Mouse (Mus musculus) heart, adult 2 months (tissue): Measurements from ENCODE around the gene Bst1. TPM values are rescaled to one million over a fixed set of nuclear protein-coding genes. Genes with fewer than 3 reads are reported as not detected.

Experiments
- DNase-seq, 2 experiments: peaks; one replicate each; pipeline ENCODE4 v3.0.0; 2021
- H3K27ac ChIP-seq: fragments of 200-600 bp; 2 replicates; pipeline ENCODE4 v1.8.1; 2022
- H3K27me3 ChIP-seq: fragments of 200-500 bp; 2 replicates; pipeline ENCODE4 v1.6.1; 2012; ENCODE audit warnings: mild to moderate bottlenecking, low read length, inconsistent platforms, mixed read lengths; ENCODE audit not compliant: control insufficient read depth, insufficient read depth
- H3K36me3 ChIP-seq: fragments of 200-500 bp; 2 replicates; pipeline ENCODE4 v1.6.1; 2012; ENCODE audit warnings: low read length, inconsistent platforms; ENCODE audit not compliant: control insufficient read depth, insufficient read depth
- H3K4me1 ChIP-seq: fragments of 200-500 bp; 2 replicates; pipeline ENCODE4 v1.6.1; 2011; ENCODE audit warnings: low read length; ENCODE audit not compliant: control insufficient read depth, insufficient read depth
- H3K4me3 ChIP-seq: fragments of 200-600 bp; 2 replicates; pipeline ENCODE4 v1.8.1; 2022
- H3K79me2 ChIP-seq: fragments of 200-500 bp; replicated peaks from 2 replicates; pipeline ENCODE4 v1.6.1; 2012; ENCODE audit warnings: mild to moderate bottlenecking, inconsistent platforms, low read length, moderate library complexity, mixed read lengths; ENCODE audit not compliant: control insufficient read depth, insufficient read depth
- H3K9ac ChIP-seq: fragments of 200-500 bp; 2 replicates; pipeline ENCODE4 v1.6.1; 2012; ENCODE audit warnings: low read depth, mild to moderate bottlenecking, control low read depth, inconsistent platforms, low read length, mixed read lengths
- CTCF ChIP-seq: fragments of 200-600 bp; IDR thresholded peaks from 2 replicates; pipeline ENCODE4 v1.8.1; 2022; ENCODE audit warnings: antibody characterized with exemption, mild to moderate bottlenecking, moderate library complexity
- EP300 ChIP-seq: fragments of 200-500 bp; IDR thresholded peaks from 2 replicates; pipeline ENCODE4 v1.6.1; 2011; ENCODE audit warnings: low read depth, low read length, control low read depth; ENCODE audit not compliant: insufficient read depth
- POLR2A ChIP-seq: fragments of 200-500 bp; IDR thresholded peaks from 2 replicates; pipeline ENCODE4 v1.6.1; 2011; ENCODE audit warnings: mild to moderate bottlenecking, low read depth, low read length, control low read depth; ENCODE audit not compliant: insufficient read depth
- WGBS: fragments of 180-500 bp; shearing (Covaris S2); methylation state at CpG from one replicate; pipeline ENCODE4 v1.1.7; 2018; 5-methylcytosine and 5-hydroxymethylcytosine counted together
- intact Hi-C: fragments of 180-260 bp; cut with DNase I; formaldehyde crosslinking; loops from one replicate; pipeline ENCODE4 v1.15.1; 2025
- long read RNA-seq: library from polyadenylated mRNA; stranded (forward); transcript quantifications from one replicate; pipeline ENCODE4 v2.0.0, GENCODE M21; 2021
- polyA plus RNA-seq: library from polyadenylated mRNA; depleted of rRNA; stranded (reverse); fragments of >200 nt; gene quantifications from 2 replicates; pipeline ENCODE4 v1.2.3, GENCODE M21; 2012; rRNA removed
- total RNA-seq, 2 experiments: library from RNA; stranded (reverse); gene quantifications; 2 replicates each; pipeline ENCODE4 v1.2.3; 2021

The Bst1 gene
- 1 to 10 TPM; 1.6 to 3.3 TPM for total RNA-seq
- polyA plus RNA-seq: 1.3 and 1.7 TPM in 2 replicates
- long read RNA-seq, partial matches to known transcripts: 0 of 2 reads
- long read RNA-seq, other reads (novel, unspliced or antisense): 1 of 2 reads

- intact Hi-C loops: no loop called here
- Histone ChIP-seq H3K79me2 (no peaks in the 10 kb centered on the region), H3K4me3 (no peak within 1 kb of the TSS), H3K9ac (no peak within 1 kb of the TSS), H3K36me3 (no peaks in the 10 kb centered on the region), H3K4me1 (no peaks in the 10 kb centered on the region), H3K27me3 (no peaks in the 10 kb centered on the region), H3K27ac (no peak within 1 kb of the TSS)
- WGBS: 44% methylated on average over 12 of the region's 12 CpGs
- peak in 1 of 2 experiments; percentile 27 for DNase-seq
- TF ChIP-seq CTCF (no peak), POLR2A (no peak), EP300 (no peak)
Observed at GRCm38 (mm10) chr5:43818695-43819094, at the start of gene Bst1. Gene Bst1, plus strand, starts transcription at chr5:43818885.

GRCm38 (mm10) chr5:43770618-43771354, 47.9 kb upstream of the Bst1 start:
- Histone ChIP-seq H3K27ac (no peak overlapping the region), H3K4me1 (no peaks in the 10 kb centered on the region; the same call in 1 of the 2 replicates), H3K79me2 (no peaks in the 10 kb centered on the region), H3K4me3 (no peak overlapping the region), H3K27me3 (no peaks in the 10 kb centered on the region), H3K36me3 (no peaks in the 10 kb centered on the region; the same call in 1 of the 2 replicates), H3K9ac (no peak overlapping the region)
- no peak for DNase-seq
- 63% methylated on average over 3 of the region's 3 CpGs for WGBS
- no peak for TF ChIP-seq POLR2A
- TF ChIP-seq CTCF: no peak
- no peak for TF ChIP-seq EP300
- intact Hi-C loops: no loop called here

GRCm38 (mm10) chr5:43771555-43771954, 47.1 kb upstream of the Bst1 start:
- intact Hi-C loops: no loop called here
- WGBS: 73% methylated on average over 3 of the region's 3 CpGs
- Histone ChIP-seq H3K27ac (no peak overlapping the region), H3K36me3 (peaks cover 2% of the 10 kb centered on the region), H3K79me2 (no peaks in the 10 kb centered on the region), H3K9ac (no peak overlapping the region), H3K27me3 (no peaks in the 10 kb centered on the region), H3K4me3 (no peak overlapping the region), H3K4me1 (no peaks in the 10 kb centered on the region; the same call in 1 of the 2 replicates)
- TF ChIP-seq CTCF (no peak), EP300 (no peak), POLR2A (no peak)
- no peak for DNase-seq

GRCm38 (mm10) chr5:43776407-43776806, 42.3 kb upstream of the Bst1 start:
- Histone ChIP-seq H3K27me3 (no peaks in the 10 kb centered on the region), H3K4me3 (no peak overlapping the region), H3K27ac (peak overlapping the region; percentile 45), H3K36me3 (peaks cover 8% of the 10 kb centered on the region), H3K79me2 (no peaks in the 10 kb centered on the region), H3K4me1 (peaks cover 4% of the 10 kb centered on the region), H3K9ac (no peak overlapping the region)
- DNase-seq: no peak
- TF ChIP-seq CTCF (no peak), POLR2A (no peak), EP300 (no peak)
- intact Hi-C loops: no loop called here

- Histone ChIP-seq H3K36me3 (peaks cover 8% of the 10 kb centered on the region), H3K4me3 (no peak overlapping the region), H3K79me2 (no peaks in the 10 kb centered on the region), H3K4me1 (peaks cover 4% of the 10 kb centered on the region), H3K9ac (no peak overlapping the region), H3K27ac (peak overlapping the region; percentile 45; the same call in 1 of the 2 replicates), H3K27me3 (no peaks in the 10 kb centered on the region)
- intact Hi-C loops: no loop called here
- WGBS: 11% methylated on average over 1 of the region's 1 CpGs
- TF ChIP-seq EP300 (no peak), CTCF (no peak), POLR2A (no peak)
- DNase-seq: no peak
Observed at GRCm38 (mm10) chr5:43776993-43777392, 41.7 kb upstream of the Bst1 start.

- H3K4me3 ChIP-seq: no peak overlapping the region
- DNase-seq: no peak
- peaks cover 7% of the 10 kb centered on the region for H3K4me1 ChIP-seq
- no peaks in the 10 kb centered on the region for H3K27me3 ChIP-seq
- no peaks in the 10 kb centered on the region for H3K79me2 ChIP-seq
- intact Hi-C loops: no loop called here
- H3K27ac ChIP-seq: no peak overlapping the region
- peaks cover 8% of the 10 kb centered on the region for H3K36me3 ChIP-seq
- H3K9ac ChIP-seq: no peak overlapping the region
- 95% methylated on average over 3 of the region's 3 CpGs for WGBS
- TF ChIP-seq CTCF (no peak), POLR2A (no peak)
Observed at GRCm38 (mm10) chr5:43778583-43778982, 40.1 kb upstream of the Bst1 start.
